Mouse (Mus musculus) liver, embryonic 14.5 days (tissue): ENCODE results near the gene Ntn1.

ENCODE experiments used
- CTCF ChIP-seq: IDR thresholded peaks from 2 replicates; pipeline ENCODE4 v1.5.1; 2016; ENCODE audit warnings: antibody characterized with exemption, low read depth, control low read depth
- EP300 ChIP-seq: IDR thresholded peaks from 2 replicates; pipeline ENCODE4 v1.6.1; 2016; ENCODE audit warnings: antibody characterized with exemption, low read depth

GRCm38 (mm10) chr11:68315551-68316130 lies 85.0 kb downstream of the Ntn1 start:
- no peak for TF ChIP-seq CTCF
- no peak for TF ChIP-seq EP300
